Mouse (Mus musculus) embryonic facial prominence, embryonic 11.5 days (tissue): ENCODE measurements at regions not wholly inside any gene's neighbourhood (a gene's known extent, or its start where the extent isn't known, plus 50 kb on each side); places are given as distances from the start of the nearest gene placed in this dataset.

Experiments
- ATAC-seq: fragments of 200-750 bp; cut with Nextera tagmentation; replicated peaks from 2 replicates; pipeline ENCODE4 v1.8.0; 2017; ENCODE audit warnings: low read depth; ENCODE audit not compliant: insufficient number of reproducible peaks, low FRiP score, low TSS enrichment
- DNase-seq: peaks from one replicate; pipeline ENCODE4 v3.0.0-alpha.2; 2015; ENCODE audit warnings: low spot score
- H3K27ac ChIP-seq: fragments of 300-500 bp; sonication (generic); replicated peaks from 2 replicates; pipeline ENCODE4 v1.5.1; 2014; ENCODE audit warnings: mild to moderate bottlenecking, low read depth, low read length, control low read depth
- H3K27me3 ChIP-seq: fragments of 300-500 bp; sonication (generic); 2 replicates; pipeline ENCODE4 v1.6.1; 2014; ENCODE audit warnings: mild to moderate bottlenecking, low read length, moderate library complexity, mixed read lengths; ENCODE audit not compliant: control insufficient read depth, insufficient read depth
- H3K36me3 ChIP-seq: fragments of 300-500 bp; sonication (generic); replicated peaks from 2 replicates; pipeline ENCODE4 v1.6.1; 2014; ENCODE audit warnings: low read depth, mild to moderate bottlenecking, low read length, moderate library complexity, mixed read lengths; ENCODE audit not compliant: control insufficient read depth, insufficient read depth
- H3K4me1 ChIP-seq: fragments of 300-500 bp; sonication (generic); 2 replicates; pipeline ENCODE4 v1.6.1; 2014; ENCODE audit warnings: low read length, mixed read lengths; ENCODE audit not compliant: control insufficient read depth, insufficient read depth
- H3K4me2 ChIP-seq: fragments of 300-500 bp; sonication (generic); 2 replicates; pipeline ENCODE4 v1.6.1; 2014; ENCODE audit warnings: low read depth, mild to moderate bottlenecking, control low read depth, low read length, moderate library complexity
- H3K4me3 ChIP-seq: fragments of 300-500 bp; sonication (generic); 2 replicates; pipeline ENCODE4 v1.5.1; 2014; ENCODE audit warnings: low read depth, low read length, control low read depth
- H3K9ac ChIP-seq: fragments of 300-500 bp; sonication (generic); replicated peaks from 2 replicates; pipeline ENCODE4 v1.6.1; 2014; ENCODE audit warnings: mild to moderate bottlenecking, control low read depth, low read length
- H3K9me3 ChIP-seq: fragments of 300-500 bp; sonication (generic); replicated peaks from 2 replicates; pipeline ENCODE4 v1.6.1; 2016; ENCODE audit warnings: mild to moderate bottlenecking, low read length, inconsistent platforms, mixed read lengths; ENCODE audit not compliant: control insufficient read depth
- WGBS: fragments of 180-500 bp; shearing (Covaris S2); extraction: QIAGEN DNeasy Blood & Tissue Kit; methylation state at CpG from one replicate; pipeline ENCODE4 v1.1.7; 2014; 5-methylcytosine and 5-hydroxymethylcytosine counted together

DNA sequence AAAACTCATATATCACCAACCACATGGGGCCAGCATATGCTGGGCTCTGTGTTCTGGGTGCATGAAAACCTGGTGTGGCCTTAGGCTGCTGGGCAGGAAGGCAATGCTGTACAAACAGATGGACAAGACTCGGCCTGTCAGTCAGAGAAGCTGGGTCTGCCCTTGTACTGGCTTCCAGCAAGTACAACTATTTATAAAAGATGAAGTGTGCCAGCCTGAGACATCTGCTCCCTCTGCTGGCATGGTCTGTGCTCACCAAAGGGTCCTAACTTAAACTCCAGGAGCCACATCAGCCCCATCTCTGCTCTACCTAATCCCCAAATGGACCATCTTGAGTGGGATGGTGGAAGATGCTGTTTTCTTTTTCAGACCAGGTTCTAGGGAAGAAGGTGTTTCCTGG is 93.1 kb downstream of the Chst1 start:
- Histone ChIP-seq H3K9ac (no peak overlapping the region), H3K36me3 (no peaks in the 10 kb centered on the region), H3K27me3 (no peaks in the 10 kb centered on the region), H3K4me2 (no peak overlapping the region), H3K4me1 (no peaks in the 10 kb centered on the region), H3K4me3 (no peak overlapping the region), H3K9me3 (no peaks in the 10 kb centered on the region), H3K27ac (no peak overlapping the region)
- no peak for ATAC-seq
- WGBS: 73% methylated on average over 1 of the region's 1 CpGs
- no peak for DNase-seq

DNA sequence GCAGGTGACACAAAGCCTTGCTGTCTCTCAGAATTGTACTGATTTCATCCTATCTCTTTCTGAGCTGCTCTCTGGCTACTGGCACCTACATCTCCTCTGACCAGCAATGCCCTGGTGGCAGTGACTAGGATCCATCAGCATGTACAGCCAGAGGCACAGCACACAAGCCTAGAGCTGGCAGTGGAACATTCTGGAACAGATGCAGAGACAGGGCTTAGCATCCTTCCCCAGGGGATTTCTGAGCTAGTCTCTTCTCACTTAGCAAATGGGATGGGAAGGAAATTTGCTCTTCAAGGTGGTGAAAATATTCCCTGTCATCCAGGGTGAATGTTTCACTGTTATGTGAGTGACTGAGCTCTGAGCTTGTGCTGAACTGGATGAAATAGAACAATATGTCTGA is 93.5 kb downstream of the Chst1 start:
- no peaks in the 10 kb centered on the region for H3K27me3 ChIP-seq
- no peaks in the 10 kb centered on the region for H3K9me3 ChIP-seq
- no peaks in the 10 kb centered on the region for H3K4me1 ChIP-seq
- no peaks in the 10 kb centered on the region for H3K36me3 ChIP-seq
- no peak overlapping the region for H3K27ac ChIP-seq
- no peak overlapping the region for H3K4me3 ChIP-seq
- ATAC-seq (no peak), DNase-seq (no peak)
- no peak overlapping the region for H3K4me2 ChIP-seq
- H3K9ac ChIP-seq: no peak overlapping the region

DNA sequence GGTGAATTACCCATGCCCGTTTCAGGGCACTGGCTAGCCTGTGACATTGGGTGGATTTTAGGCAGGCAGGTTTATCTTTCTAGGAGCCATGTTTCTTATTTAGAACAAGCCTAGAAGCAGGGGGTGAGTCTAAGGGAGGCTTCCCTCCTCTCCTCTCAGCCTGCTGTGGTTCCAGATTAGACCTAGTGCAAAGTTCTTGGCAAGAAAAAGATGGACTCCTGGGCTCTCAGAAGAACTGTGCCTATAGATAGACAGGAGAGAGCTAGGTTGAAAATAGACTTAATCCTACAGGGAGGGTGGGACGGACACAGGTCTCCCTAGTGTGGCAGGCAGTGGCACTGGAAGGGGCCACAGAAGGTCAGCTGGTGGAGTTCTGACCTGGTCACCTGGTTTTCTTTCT is 95.3 kb downstream of the Chst1 start:
- no peaks in the 10 kb centered on the region for H3K27me3 ChIP-seq
- H3K9ac ChIP-seq: no peak overlapping the region
- no peak overlapping the region for H3K4me3 ChIP-seq
- H3K36me3 ChIP-seq: no peaks in the 10 kb centered on the region
- H3K4me2 ChIP-seq: no peak overlapping the region
- DNase-seq (no peak), ATAC-seq (no peak)
- H3K9me3 ChIP-seq: no peaks in the 10 kb centered on the region
- 54% methylated on average over 2 of the region's 2 CpGs for WGBS
- no peaks in the 10 kb centered on the region for H3K4me1 ChIP-seq
- no peak overlapping the region for H3K27ac ChIP-seq

DNA sequence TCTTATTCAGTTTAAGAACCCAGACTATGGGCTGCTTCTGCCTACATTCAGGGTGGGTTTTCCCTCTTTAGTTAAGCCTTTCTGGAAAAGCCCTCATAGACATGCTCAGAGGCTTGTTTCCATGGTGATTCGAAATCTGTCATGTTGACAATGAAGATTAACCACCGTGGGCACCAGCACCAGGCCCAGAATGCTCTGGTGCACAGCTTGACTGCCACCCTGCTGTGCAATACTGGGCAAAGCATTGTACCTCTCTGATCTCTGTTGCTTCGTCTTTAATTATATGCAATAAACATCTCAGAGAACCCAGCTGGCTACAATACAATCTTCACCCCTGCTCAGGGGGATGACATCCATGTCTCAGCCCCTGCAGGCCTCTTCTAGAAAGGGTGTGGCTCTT is 96.4 kb downstream of the Chst1 start:
- H3K9ac ChIP-seq: no peak overlapping the region
- H3K9me3 ChIP-seq: no peaks in the 10 kb centered on the region
- H3K27ac ChIP-seq: no peak overlapping the region
- H3K4me1 ChIP-seq: no peaks in the 10 kb centered on the region
- ATAC-seq (no peak), DNase-seq (no peak)
- no peaks in the 10 kb centered on the region for H3K36me3 ChIP-seq
- WGBS: 27% methylated on average over 3 of the region's 3 CpGs
- H3K27me3 ChIP-seq: no peaks in the 10 kb centered on the region
- no peak overlapping the region for H3K4me2 ChIP-seq
- no peak overlapping the region for H3K4me3 ChIP-seq

DNA sequence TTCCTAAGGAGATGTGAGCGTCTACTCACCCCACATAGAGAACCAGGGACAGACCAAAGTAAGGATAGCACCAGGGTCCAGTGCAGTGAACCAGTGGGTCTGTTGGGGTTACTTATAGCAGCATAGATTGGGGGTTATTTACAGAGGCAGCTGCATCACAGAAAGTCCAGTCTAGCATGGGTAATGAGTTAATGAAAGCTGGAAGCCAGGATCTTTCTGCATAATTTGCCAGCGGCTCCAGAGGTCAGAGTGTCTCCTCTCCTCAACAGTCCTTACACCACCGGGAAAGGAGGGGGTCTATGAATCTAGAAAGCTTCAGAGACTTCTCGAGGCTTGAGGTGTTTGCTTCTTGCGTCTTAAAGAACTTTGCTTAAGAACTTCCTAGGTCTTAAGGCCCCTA is 98.2 kb downstream of the Chst1 start:
- Histone ChIP-seq H3K36me3 (no peaks in the 10 kb centered on the region), H3K27me3 (no peaks in the 10 kb centered on the region), H3K4me3 (no peak overlapping the region), H3K9me3 (no peaks in the 10 kb centered on the region), H3K9ac (no peak overlapping the region), H3K4me1 (no peaks in the 10 kb centered on the region), H3K27ac (no peak overlapping the region), H3K4me2 (no peak overlapping the region)
- WGBS: 71% methylated on average over 5 of the region's 5 CpGs
- ATAC-seq (no peak), DNase-seq (no peak)

DNA sequence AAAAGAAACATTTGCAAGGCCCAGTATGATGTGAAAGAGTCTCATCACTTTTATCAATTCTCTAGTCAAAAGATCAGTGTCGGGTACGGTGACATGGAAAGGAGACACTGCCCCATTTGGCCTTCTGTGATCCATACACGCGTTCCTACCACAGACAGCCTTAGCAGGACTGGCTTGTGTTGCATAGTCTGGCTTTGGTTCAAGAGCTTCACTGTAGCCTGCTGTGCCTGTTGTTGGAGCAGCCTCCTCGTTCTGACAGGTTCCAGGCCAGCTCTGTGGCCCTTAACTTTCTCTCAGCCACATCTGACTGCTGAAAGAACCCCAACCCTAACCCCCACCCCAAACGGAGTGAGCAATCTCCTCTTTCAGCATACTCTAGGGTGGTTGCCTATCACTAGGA is 99.9 kb downstream of the Chst1 start:
- Histone ChIP-seq H3K27ac (no peak overlapping the region), H3K4me2 (no peak overlapping the region), H3K4me1 (no peaks in the 10 kb centered on the region), H3K9me3 (no peaks in the 10 kb centered on the region), H3K4me3 (no peak overlapping the region), H3K27me3 (no peaks in the 10 kb centered on the region), H3K36me3 (no peaks in the 10 kb centered on the region), H3K9ac (no peak overlapping the region)
- 76% methylated on average over 6 of the region's 6 CpGs for WGBS
- ATAC-seq (no peak), DNase-seq (no peak)

DNA sequence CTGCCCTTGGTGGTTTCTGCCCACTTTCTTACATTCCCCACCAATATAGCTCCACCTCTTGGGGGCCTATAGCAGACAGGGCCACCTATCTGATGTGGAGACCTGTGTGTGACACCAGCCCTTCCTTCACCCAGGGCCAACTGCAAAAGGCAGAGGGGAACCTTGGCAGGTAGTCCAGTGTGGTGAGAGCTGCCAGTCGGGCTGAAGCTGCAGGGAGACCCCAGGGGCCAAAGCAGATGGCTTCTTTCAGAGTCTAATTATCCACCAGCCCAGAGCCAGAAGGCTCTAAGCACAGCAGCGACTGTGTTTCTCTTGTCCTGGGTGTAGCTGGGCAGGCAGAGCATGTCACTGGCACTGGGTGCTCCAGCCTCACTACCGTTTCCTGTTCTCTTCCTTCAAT is 104.5 kb downstream of the Chst1 start:
- 54% methylated on average over 3 of the region's 3 CpGs for WGBS

DNA sequence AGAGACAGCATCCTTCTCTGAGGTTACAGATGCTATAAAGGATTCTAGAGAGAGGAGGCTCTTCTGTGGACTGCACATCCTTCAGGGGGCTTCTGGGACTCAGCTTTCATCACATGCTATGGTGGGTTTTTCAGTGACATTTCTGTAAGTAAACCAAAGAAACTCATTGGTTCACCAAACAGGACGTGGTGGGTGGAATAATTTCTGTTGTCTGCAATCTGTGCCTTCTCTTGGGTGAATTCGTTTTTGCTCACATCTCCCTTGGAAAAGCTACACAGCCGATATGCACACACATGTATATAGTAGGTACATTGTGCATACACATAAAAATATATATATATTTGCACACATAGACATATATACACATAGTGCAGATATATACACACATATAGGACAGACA is 110.2 kb downstream of the Chst1 start:
- Histone ChIP-seq H3K36me3 (no peaks in the 10 kb centered on the region), H3K4me1 (no peaks in the 10 kb centered on the region), H3K9me3 (no peaks in the 10 kb centered on the region), H3K4me3 (no peak overlapping the region), H3K4me2 (no peak overlapping the region), H3K27me3 (no peaks in the 10 kb centered on the region), H3K9ac (no peak overlapping the region), H3K27ac (no peak overlapping the region)
- WGBS: 78% methylated on average over 3 of the region's 3 CpGs
- no peak for DNase-seq
- no peak for ATAC-seq

More for the DNA sequence above, 104.5 kb downstream of the Chst1 start:
- Histone ChIP-seq H3K4me2 (no peak overlapping the region), H3K36me3 (no peaks in the 10 kb centered on the region), H3K9ac (no peak overlapping the region), H3K9me3 (no peaks in the 10 kb centered on the region), H3K4me3 (no peak overlapping the region), H3K4me1 (no peaks in the 10 kb centered on the region), H3K27ac (no peak overlapping the region), H3K27me3 (no peaks in the 10 kb centered on the region)
- ATAC-seq: no peak
- no peak for DNase-seq
